Mouse (Mus musculus) gastrocnemius, adult 2 months (tissue): ENCODE results near the gene Cyp2d10. TPM values are rescaled to one million over a fixed set of nuclear protein-coding genes. Genes with fewer than 3 reads are reported as not detected.
"Not testable (repeated sequence)": the region's sequence is repeated elsewhere in the genome, so short reads cannot be mapped to it uniquely, and the experiment has no call there.

ENCODE experiments used
- DNase-seq: peaks from one replicate; pipeline ENCODE4 v3.0.0; 2022
- H3K27ac ChIP-seq: fragments of 200-600 bp; 2 replicates; pipeline ENCODE4 v1.8.1; 2022; ENCODE audit warnings: mild to moderate bottlenecking
- H3K4me3 ChIP-seq: fragments of 200-600 bp; 2 replicates; pipeline ENCODE4 v1.8.1; 2022; ENCODE audit warnings: mild to moderate bottlenecking, moderate library complexity
- CTCF ChIP-seq: fragments of 200-600 bp; IDR thresholded peaks from 2 replicates; pipeline ENCODE4 v1.8.1; 2022; ENCODE audit warnings: antibody characterized with exemption, mild to moderate bottlenecking, moderate library complexity
- intact Hi-C: fragments of 180-260 bp; cut with DNase I; formaldehyde crosslinking; loops from one replicate; pipeline ENCODE4 v1.15.1; 2025
- microRNA-seq: library from miRNA; unstranded; fragments of <30 nt; microRNA quantifications from one replicate; pipeline ENCODE4 v1.2.0, GENCODE M21; 2021
- total RNA-seq, 2 experiments: library from RNA; stranded (reverse); gene quantifications; 2 replicates each; pipeline ENCODE4 v1.2.3; 2021

The Cyp2d10 gene
- total RNA-seq, 2 experiments from 2014 or later = not detected

- no peak for DNase-seq
- no peak overlapping the region for H3K27ac ChIP-seq
- TF ChIP-seq CTCF = no peak
- no peak overlapping the region for H3K4me3 ChIP-seq
- intact Hi-C loops = no loop called here
These were observed 38.8 kb downstream of the Cyp2d10 start for GRCm38 (mm10) chr15:82368146-82368545.

GRCm38 (mm10) chr15:82364561-82364960 is 42.4 kb downstream of the Cyp2d10 start:
- DNase-seq, intact Hi-C loops: not testable (repeated sequence)
- H3K27ac ChIP-seq = peak overlapping the region; percentile 68
- H3K4me3 ChIP-seq = peak overlapping the region; percentile 58

- intact Hi-C loops, H3K27ac ChIP-seq, DNase-seq, H3K4me3 ChIP-seq: not testable (repeated sequence)
These were observed 43.2 kb downstream of the Cyp2d10 start for GRCm38 (mm10) chr15:82363801-82364200.

- peak overlapping the region; percentile 94 for H3K27ac ChIP-seq
- no peak for DNase-seq
- H3K4me3 ChIP-seq = no peak overlapping the region
- intact Hi-C loops = no loop called here
- no peak for TF ChIP-seq CTCF
These were observed 44.8 kb downstream of the Cyp2d10 start for GRCm38 (mm10) chr15:82362234-82362633.

GRCm38 (mm10) chr15:82361459-82362018 is 45.5 kb downstream of the Cyp2d10 start:
- TF ChIP-seq CTCF = peak; percentile 53
- H3K27ac ChIP-seq = peak overlapping the region; percentile 94
- peak; percentile 83 for DNase-seq
- H3K4me3 ChIP-seq = peak overlapping the region; percentile 28
- intact Hi-C loops = no loop called here

GRCm38 (mm10) chr15:82358431-82359260 is 48.3 kb downstream of the Cyp2d10 start:
- peak; percentile 49 for DNase-seq
- Histone ChIP-seq H3K4me3 (peak overlapping the region; percentile 46), H3K27ac (peak overlapping the region; percentile 82)
- no peak for TF ChIP-seq CTCF
- intact Hi-C loops = no loop called here

GRCm38 (mm10) chr15:82354126-82354945 is 52.7 kb downstream of the Cyp2d10 start, which contains the start of gene Ndufa6:
Gene Ndufa6, minus strand, starts transcription at chr15:82354322.
- H3K4me3 ChIP-seq = peak within 1 kb of the TSS; percentile 87
- peak; percentile 99 for DNase-seq
- intact Hi-C loops = loop anchor here (2.0 kb wide), 2 partner anchors 26 to 62 kb away; partner anchors contain the start of gene Cyp2d22
- TF ChIP-seq CTCF = no peak; the same call in 1 of the 2 replicates
- H3K27ac ChIP-seq = peak within 1 kb of the TSS; percentile 99

GRCm38 (mm10) chr15:82353745-82354113 is 53.3 kb downstream of the Cyp2d10 start:
- H3K27ac ChIP-seq = peak overlapping the region; percentile 99
- DNase-seq = no peak
- no peak for TF ChIP-seq CTCF
- intact Hi-C loops = loop anchor here (2.0 kb wide), 2 partner anchors 27 to 63 kb away; partner anchors contain the start of gene Cyp2d22
- H3K4me3 ChIP-seq = peak overlapping the region; percentile 87

GRCm38 (mm10) chr15:82353078-82353744 is 53.8 kb downstream of the Cyp2d10 start:
- TF ChIP-seq CTCF = no peak
- peak overlapping the region; percentile 99 for H3K27ac ChIP-seq
- no peak for DNase-seq
- H3K4me3 ChIP-seq = peak overlapping the region; percentile 87
- intact Hi-C loops = no loop called here

Small RNAs within 50 kb of the gene (microRNA-seq; reads per million reads assigned to microRNA genes)
- gene Gm25990 (not detected), gene Gm27331 (not detected), gene Gm27622 (not detected), gene Mir7684 (not detected)

Other genes starting within 250 kb of the Cyp2d10 start
- gene Shisa8, start 194.4 kb downstream of the Cyp2d10 start, total RNA-seq = not detected
- not detected for gene Tnfrsf13c, start 182.8 kb downstream of the Cyp2d10 start, total RNA-seq
- not detected for gene Cenpm, start 162.4 kb downstream of the Cyp2d10 start, total RNA-seq
- not detected for gene 1500009C09Rik, start 154.8 kb downstream of the Cyp2d10 start, total RNA-seq
- gene Sept3, start 132.3 kb downstream of the Cyp2d10 start, total RNA-seq = under 1 TPM; 0.41 to 0.45 TPM
- gene Wbp2nl, start 108.2 kb downstream of the Cyp2d10 start, total RNA-seq = not detected
- gene Naga, start 68.3 kb downstream of the Cyp2d10 start, total RNA-seq = 10 to 100 TPM; 10.5 to 10.9 TPM
- under 1 TPM; 0.26 to 0.61 TPM for gene Pheta2, start 68.3 kb downstream of the Cyp2d10 start, total RNA-seq
- 100 to 1,000 TPM; 134 to 141 TPM for gene Smdt1, start 68.2 kb downstream of the Cyp2d10 start, total RNA-seq
- 100 to 1,000 TPM; 464 to 595 TPM for gene Ndufa6, start 52.9 kb downstream of the Cyp2d10 start, total RNA-seq
- gene Cyp2d22, start 26.9 kb downstream of the Cyp2d10 start, total RNA-seq = 10 to 100 TPM; 13.1 to 16.4 TPM
- gene Cyp2d11, start 13.2 kb downstream of the Cyp2d10 start, total RNA-seq = not detected
- gene Cyp2d9, start 26.2 kb upstream of the Cyp2d10 start, total RNA-seq = not detected
- gene Cyp2d12, start 147.9 kb upstream of the Cyp2d10 start, total RNA-seq = not detected
- gene Cyp2d34, start 213.8 kb upstream of the Cyp2d10 start, total RNA-seq = not detected